Mouse (Mus musculus) kidney, postnatal 0 days (tissue): ENCODE measurements at regions not wholly inside any gene's neighbourhood (a gene's known extent, or its start where the extent isn't known, plus 50 kb on each side); places are given as distances from the start of the nearest gene placed in this dataset.

Source experiments
- ATAC-seq: fragments of 200-750 bp; cut with Nextera tagmentation; replicated peaks from 2 replicates; pipeline ENCODE4 v1.8.0; 2017; ENCODE audit warnings: low read depth, moderate number of reproducible peaks, moderate TSS enrichment, moderate library complexity; ENCODE audit not compliant: low FRiP score
- DNase-seq: peaks from one replicate; pipeline ENCODE4 v3.0.0-alpha.2; 2016; ENCODE audit warnings: low spot score
- H3K27ac ChIP-seq: fragments of 300-500 bp; sonication (generic); 2 replicates; pipeline ENCODE4 v1.5.1; 2014; ENCODE audit warnings: mild to moderate bottlenecking
- H3K27me3 ChIP-seq: fragments of 300-500 bp; sonication (generic); 2 replicates; pipeline ENCODE4 v1.6.1; 2014; ENCODE audit warnings: low read length, mixed read lengths; ENCODE audit not compliant: insufficient read depth
- H3K36me3 ChIP-seq: fragments of 300-500 bp; sonication (generic); 2 replicates; pipeline ENCODE4 v1.6.1; 2014; ENCODE audit warnings: low read length, mixed read lengths; ENCODE audit not compliant: insufficient read depth
- H3K4me1 ChIP-seq: fragments of 300-500 bp; sonication (generic); replicated peaks from 2 replicates; pipeline ENCODE4 v1.6.1; 2014; ENCODE audit warnings: antibody characterized with exemption, low read length, mixed read lengths; ENCODE audit not compliant: insufficient read depth
- H3K4me2 ChIP-seq: fragments of 300-500 bp; sonication (generic); 2 replicates; pipeline ENCODE4 v1.6.1; 2014; ENCODE audit warnings: mild to moderate bottlenecking, low read length, moderate library complexity, mixed read lengths
- H3K4me3 ChIP-seq: fragments of 300-500 bp; sonication (generic); replicated peaks from 2 replicates; pipeline ENCODE4 v1.5.1; 2014; ENCODE audit warnings: low read depth, low read length
- H3K9ac ChIP-seq: fragments of 300-500 bp; sonication (generic); 2 replicates; pipeline ENCODE4 v1.6.1; 2014; ENCODE audit warnings: low read depth, low read length
- H3K9me3 ChIP-seq: fragments of 300-500 bp; sonication (generic); replicated peaks from 2 replicates; pipeline ENCODE4 v1.6.1; 2016; ENCODE audit warnings: low read length, inconsistent platforms, mixed read lengths
- CTCF ChIP-seq: IDR thresholded peaks from 2 replicates; pipeline ENCODE4 v1.5.1; 2016; ENCODE audit warnings: antibody characterized with exemption, low read depth, mild to moderate bottlenecking, moderate library complexity
- WGBS: fragments of 180-500 bp; shearing (Covaris S2); extraction: QIAGEN DNeasy Blood & Tissue Kit; methylation state at CpG from one replicate; pipeline ENCODE4 v1.1.7; 2014; 5-methylcytosine and 5-hydroxymethylcytosine counted together

DNA sequence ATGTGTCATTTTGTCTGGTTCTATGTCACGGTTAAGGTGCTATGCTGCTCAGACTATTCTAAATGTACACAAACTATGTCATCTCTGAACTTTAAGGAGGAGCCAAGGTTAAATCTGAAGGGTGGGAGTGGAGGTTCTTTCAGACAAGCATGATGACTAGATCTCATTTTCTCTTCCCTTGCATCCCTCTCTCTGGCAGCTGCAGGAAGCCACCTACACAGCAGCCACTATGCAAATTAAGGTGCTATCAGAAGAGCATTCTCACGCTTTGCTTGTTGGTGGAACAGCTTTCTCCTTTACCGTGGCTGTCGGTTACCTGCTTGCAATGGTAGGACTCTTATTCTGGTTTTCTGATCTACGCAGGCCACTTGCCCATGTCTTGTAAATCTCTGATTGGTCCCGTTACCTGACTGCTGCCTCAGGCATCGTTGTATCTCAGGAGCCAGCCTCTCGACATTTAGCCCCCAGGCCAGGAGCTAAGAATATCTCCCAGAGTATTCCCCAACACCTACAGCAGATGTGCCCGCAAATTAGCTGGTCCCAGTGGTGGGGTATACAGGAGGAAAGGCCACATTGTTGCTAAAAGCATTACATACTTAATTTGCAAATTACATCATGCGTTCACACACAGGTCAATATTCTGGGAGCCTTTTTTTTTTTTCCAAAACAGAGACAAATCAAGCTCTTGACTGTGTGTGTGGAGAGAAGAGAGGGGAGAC, 192.6 kb downstream of the Emx2 start:
- no peaks in the 10 kb centered on the region for H3K36me3 ChIP-seq
- no peaks in the 10 kb centered on the region for H3K27me3 ChIP-seq
- no peak overlapping the region for H3K4me3 ChIP-seq
- no peak overlapping the region for H3K4me2 ChIP-seq
- H3K4me1 ChIP-seq = no peaks in the 10 kb centered on the region
- DNase-seq = no peak
- H3K27ac ChIP-seq = no peak overlapping the region
- ATAC-seq = no peak
- no peaks in the 10 kb centered on the region for H3K9me3 ChIP-seq
- H3K9ac ChIP-seq = no peak overlapping the region
- 79% methylated on average over 10 of the region's 10 CpGs for WGBS
- no peak for TF ChIP-seq CTCF

DNA sequence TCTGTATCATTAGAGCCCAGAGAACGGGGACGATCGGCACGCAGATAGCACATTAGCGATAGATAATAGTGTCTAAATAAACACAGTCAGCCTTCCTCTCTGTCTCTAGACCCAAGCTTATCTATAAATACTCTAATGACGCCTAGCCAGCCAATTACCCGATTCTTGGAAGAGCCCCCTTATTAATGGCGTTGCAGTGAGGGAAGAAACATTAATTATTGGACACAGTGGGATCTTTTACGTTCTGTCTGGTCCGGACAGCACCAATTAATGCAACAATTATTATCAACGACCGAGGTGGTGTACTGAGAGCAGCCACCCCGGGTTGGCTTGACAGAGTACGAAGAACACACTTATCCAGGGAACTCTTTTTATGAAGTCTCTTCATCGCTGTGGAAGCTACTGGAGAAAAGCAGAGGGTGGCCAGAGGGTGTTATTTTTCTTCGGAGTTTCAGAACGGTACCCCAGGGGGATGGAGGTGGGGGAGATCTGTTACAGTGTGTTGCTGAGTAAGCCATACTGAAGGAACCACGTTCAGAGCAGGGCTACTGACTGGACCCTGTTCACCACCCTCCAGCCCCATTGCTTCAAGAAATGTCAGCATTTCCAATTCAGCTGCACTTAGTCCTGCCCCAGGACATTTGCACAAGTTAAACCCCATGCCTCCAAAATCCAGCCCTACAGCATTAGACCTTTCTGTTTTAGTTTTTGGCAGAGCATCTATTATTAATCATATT, 195.6 kb downstream of the Emx2 start:
- H3K27me3 ChIP-seq = no peaks in the 10 kb centered on the region
- 64% methylated on average over 18 of the region's 18 CpGs for WGBS
- no peaks in the 10 kb centered on the region for H3K36me3 ChIP-seq
- H3K4me2 ChIP-seq = no peak overlapping the region
- no peak for ATAC-seq
- H3K27ac ChIP-seq = no peak overlapping the region
- H3K4me1 ChIP-seq = no peaks in the 10 kb centered on the region
- DNase-seq = no peak
- H3K9me3 ChIP-seq = no peaks in the 10 kb centered on the region
- TF ChIP-seq CTCF = no peak
- no peak overlapping the region for H3K4me3 ChIP-seq
- no peak overlapping the region for H3K9ac ChIP-seq

DNA sequence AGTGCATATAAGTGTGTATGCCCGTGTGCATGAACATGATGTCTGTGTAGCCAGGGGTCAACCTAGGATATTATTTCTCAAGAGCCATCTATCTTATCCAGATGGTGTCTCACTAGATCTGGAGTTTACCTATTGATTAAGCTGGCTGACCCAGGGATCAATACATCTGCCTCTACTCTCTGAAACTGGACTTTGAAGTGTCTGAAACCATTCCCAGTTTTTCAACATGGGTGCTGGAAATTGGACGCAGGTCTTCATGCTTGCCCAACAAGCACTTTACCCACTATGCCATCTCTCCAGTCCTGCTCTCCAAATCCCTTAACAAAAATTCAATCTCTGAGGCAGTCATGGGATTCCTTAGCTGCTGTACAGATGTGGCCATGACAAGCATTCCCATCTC, 197.1 kb downstream of the Emx2 start:
- H3K27me3 ChIP-seq = no peaks in the 10 kb centered on the region
- no peak overlapping the region for H3K9ac ChIP-seq
- no peaks in the 10 kb centered on the region for H3K9me3 ChIP-seq
- no peaks in the 10 kb centered on the region for H3K36me3 ChIP-seq
- H3K27ac ChIP-seq = no peak overlapping the region
- ATAC-seq (no peak), DNase-seq (no peak)
- WGBS = 98% methylated on average over 2 of the region's 2 CpGs
- H3K4me2 ChIP-seq = no peak overlapping the region
- TF ChIP-seq CTCF = no peak
- no peak overlapping the region for H3K4me3 ChIP-seq
- H3K4me1 ChIP-seq = no peaks in the 10 kb centered on the region

DNA sequence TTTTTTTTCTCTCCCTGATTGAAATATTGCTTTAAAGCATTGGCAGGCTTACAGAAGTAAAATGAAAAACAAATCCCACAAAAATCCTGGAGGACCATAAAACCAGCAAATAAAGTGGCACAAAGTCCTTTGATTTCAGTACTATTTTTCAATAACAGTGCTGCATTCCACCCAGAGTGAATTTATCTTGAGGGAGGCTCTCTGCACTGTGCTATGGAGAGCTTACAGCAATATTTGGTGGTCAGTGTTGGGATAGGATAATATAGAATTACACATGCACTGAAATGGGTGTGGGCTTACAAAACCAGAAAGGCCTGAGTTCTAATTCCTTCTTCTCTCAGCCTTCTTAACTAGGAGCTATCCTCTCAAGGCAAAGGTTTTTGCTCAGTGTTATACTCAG, 211.6 kb downstream of the Emx2 start:
- no peak overlapping the region for H3K9ac ChIP-seq
- no peak for TF ChIP-seq CTCF
- no peaks in the 10 kb centered on the region for H3K27me3 ChIP-seq
- H3K4me3 ChIP-seq = no peak overlapping the region
- no peaks in the 10 kb centered on the region for H3K9me3 ChIP-seq
- no peak overlapping the region for H3K27ac ChIP-seq
- ATAC-seq = no peak
- no peak overlapping the region for H3K4me2 ChIP-seq
- no peak for DNase-seq
- no peaks in the 10 kb centered on the region for H3K36me3 ChIP-seq
- no peaks in the 10 kb centered on the region for H3K4me1 ChIP-seq

DNA sequence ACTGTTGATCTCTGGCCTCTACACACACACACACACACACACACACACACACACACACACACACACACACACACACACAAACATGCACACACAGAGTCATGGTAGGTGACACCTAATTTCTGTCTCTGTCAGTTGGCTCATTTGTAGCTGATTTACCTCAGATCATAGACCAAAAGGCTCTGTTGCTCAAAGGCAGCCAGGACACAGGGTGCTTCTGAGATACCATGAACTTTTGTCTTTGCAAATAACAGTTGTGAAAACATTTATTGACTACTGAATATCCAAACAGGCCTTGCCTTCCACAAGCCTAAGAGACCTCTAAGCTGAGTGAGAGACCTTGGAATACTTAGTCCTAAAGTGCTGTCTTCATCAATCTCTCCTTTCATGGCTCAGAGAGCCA, 215.4 kb downstream of the Emx2 start:
- TF ChIP-seq CTCF = no peak
- Histone ChIP-seq H3K4me1 (no peaks in the 10 kb centered on the region), H3K4me2 (no peak overlapping the region), H3K27me3 (no peaks in the 10 kb centered on the region), H3K9me3 (no peaks in the 10 kb centered on the region), H3K36me3 (no peaks in the 10 kb centered on the region), H3K9ac (no peak overlapping the region), H3K4me3 (no peak overlapping the region), H3K27ac (no peak overlapping the region)
- ATAC-seq (no peak), DNase-seq (no peak)

DNA sequence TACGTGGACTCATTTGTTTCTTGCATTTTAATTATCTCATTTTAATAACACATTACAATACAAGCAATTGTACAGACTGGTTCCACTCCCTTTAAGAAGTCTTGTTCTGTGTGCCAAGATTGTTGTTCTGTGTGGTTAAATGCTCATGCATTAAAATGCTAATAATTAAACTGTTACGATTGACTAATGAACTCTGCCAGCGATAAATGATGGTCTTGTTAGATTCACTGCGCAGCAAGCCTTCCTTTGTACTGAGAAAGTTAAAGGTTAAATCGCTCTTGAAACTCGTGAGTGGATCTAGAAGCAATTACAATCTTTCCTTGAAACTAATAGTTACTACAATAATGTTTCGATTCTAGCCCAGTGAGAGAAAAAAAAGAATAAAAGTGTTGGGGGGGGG, 221.0 kb downstream of the Emx2 start:
- TF ChIP-seq CTCF = no peak
- H3K27ac ChIP-seq = peak overlapping the region; percentile 37; the same call in 1 of the 2 replicates
- 46% methylated on average over 7 of the region's 7 CpGs for WGBS
- no peaks in the 10 kb centered on the region for H3K27me3 ChIP-seq
- ATAC-seq (no peak), DNase-seq (peak; percentile 43)
- H3K36me3 ChIP-seq = no peaks in the 10 kb centered on the region
- H3K9ac ChIP-seq = no peak overlapping the region
- H3K4me2 ChIP-seq = no peak overlapping the region
- no peaks in the 10 kb centered on the region for H3K4me1 ChIP-seq
- H3K9me3 ChIP-seq = no peaks in the 10 kb centered on the region
- no peak overlapping the region for H3K4me3 ChIP-seq

DNA sequence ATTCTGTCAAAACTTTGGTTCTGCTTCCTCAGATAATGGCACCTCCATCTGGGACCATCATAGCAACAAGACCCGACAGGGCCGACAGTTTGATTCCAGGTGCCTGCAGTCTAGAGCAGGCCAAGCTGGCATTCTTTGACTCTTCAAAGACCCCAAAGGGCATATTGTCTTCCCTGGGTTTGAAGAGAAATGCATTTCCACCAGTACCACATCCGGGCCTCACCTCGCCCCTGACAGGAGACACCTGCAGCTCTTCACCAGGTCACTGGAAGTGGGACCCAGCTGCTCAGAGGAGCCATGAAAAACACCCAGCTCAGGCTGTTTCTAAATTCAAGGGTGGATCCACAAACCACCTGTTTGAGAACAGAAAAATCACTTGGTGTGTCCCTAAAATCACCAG, 222.2 kb downstream of the Emx2 start:
- ATAC-seq = no peak
- WGBS = 70% methylated on average over 4 of the region's 4 CpGs
- no peak for TF ChIP-seq CTCF

More for the DNA sequence above, 222.2 kb downstream of the Emx2 start:
- H3K9ac ChIP-seq = no peak overlapping the region
- no peak overlapping the region for H3K4me3 ChIP-seq
- no peaks in the 10 kb centered on the region for H3K4me1 ChIP-seq
- no peak overlapping the region for H3K4me2 ChIP-seq
- H3K27ac ChIP-seq = no peak overlapping the region
- H3K27me3 ChIP-seq = no peaks in the 10 kb centered on the region
- H3K9me3 ChIP-seq = no peaks in the 10 kb centered on the region
- no peaks in the 10 kb centered on the region for H3K36me3 ChIP-seq
- no peak for DNase-seq
